8 mouse cellular contexts compared by ENCODE assay signal in genomic region chr12:80115142-80115862, GRCm38 (mm10). TPM values are rescaled to one million over a fixed set of nuclear protein-coding genes. Genes with fewer than 3 reads are reported as not detected.
DNase-seq lines count a peak whose midpoint lies in the region; ATAC-seq and TF ChIP-seq lines count a peak whose summit lies in the region.

No protein-coding gene starts in this region.

- WGBS in embryonic facial prominence, embryonic 10.5 days: under 1% methylated on average over 71 of the region's 71 CpGs
- under 1% methylated on average over 71 of the region's 71 CpGs for WGBS in liver, adult 2 months

- H3K9ac ChIP-seq in liver, adult 2 months (ENCODE audit: low read depth, low read length): peak overlapping the region; percentile 96

- TF ChIP-seq CTCF in liver, adult 2 months (IDR thresholded peaks at IDR 0.05; ENCODE audit: low read depth, low read length): no peak

- peak; percentile 74 to 79 for DNase-seq in urinary bladder, adult 18-20 months (ENCODE audit: low spot score in 2 of 2)
- no peak for DNase-seq in urinary bladder, postnatal 10 days (ENCODE audit: low spot score)
- peak; percentile 93 for DNase-seq in embryonic facial prominence, embryonic 10.5 days (ENCODE audit: low spot score)
- peak; percentile 99 for DNase-seq in heart, adult 11 months
- DNase-seq in kidney, adult 11 months: peak; percentile 88
- peak; percentile 78 for DNase-seq in liver, adult 2 months (ENCODE audit: extremely low read depth, low read depth, low spot score)
- peak; percentile 84 to 90 for DNase-seq in spleen, postnatal 4 days (ENCODE audit: low spot score in 2 of 2)

- H3K27ac ChIP-seq in embryonic facial prominence, embryonic 10.5 days (replicated peaks): peak overlapping the region; percentile 99
- H3K27ac ChIP-seq in liver, adult 2 months (replicated peaks; ENCODE audit: insufficient read depth, low read depth, low read length): peak overlapping the region; percentile 98

- peaks cover 32% of the 10 kb centered on the region for H3K79me2 ChIP-seq in liver, adult 2 months (ENCODE audit: control insufficient read depth, insufficient read depth, low read length)

- no peaks in the 10 kb centered on the region for H3K27me3 ChIP-seq in embryonic facial prominence, embryonic 10.5 days (replicated peaks; ENCODE audit: low read depth, poor library complexity, severe bottlenecking)
- no peaks in the 10 kb centered on the region for H3K27me3 ChIP-seq in liver, adult 2 months (ENCODE audit: control insufficient read depth, insufficient read depth, low read length)

- peak; percentile 15; the same call in 1 of the 2 replicates for ATAC-seq in monocyte, adult 5-6 weeks (replicated peaks; ENCODE audit: insufficient number of reproducible peaks, low FRiP score, low TSS enrichment, poor library complexity, severe bottlenecking)

- no peak for TF ChIP-seq POLR2A in liver, adult 2 months (IDR thresholded peaks at IDR 0.05; ENCODE audit: extremely low read depth, insufficient read depth, low read length)

- H3K4me1 ChIP-seq in embryonic facial prominence, embryonic 10.5 days: peaks cover 41% of the 10 kb centered on the region
- peaks cover 14% of the 10 kb centered on the region for H3K4me1 ChIP-seq in liver, adult 2 months (ENCODE audit: control insufficient read depth, insufficient read depth, low read length)

- no peaks in the 10 kb centered on the region for H3K9me3 ChIP-seq in embryonic facial prominence, embryonic 10.5 days

- H3K4me3 ChIP-seq in embryonic facial prominence, embryonic 10.5 days: peak overlapping the region; percentile 86
- H3K4me3 ChIP-seq in liver, adult 2 months (ENCODE audit: insufficient read depth, low read depth, low read length): peak overlapping the region; percentile 80

- H3K36me3 ChIP-seq in embryonic facial prominence, embryonic 10.5 days (replicated peaks): peaks cover 19% of the 10 kb centered on the region
- H3K36me3 ChIP-seq in liver, adult 2 months (ENCODE audit: control insufficient read depth, insufficient read depth, low read length): peaks cover 6% of the 10 kb centered on the region

RNA-seq across cellular contexts. Expression of gene Zfp36l1, which starts 2.5 kb away (rescaled TPM):
- polyA plus RNA-seq in embryonic facial prominence, embryonic 10.5 days (2016; fragmentation: Nextera tagmentation; extraction: Ambion mirVana): 114 and 119 TPM in 2 replicates
- 15.4 and 21.8 TPM in 2 replicates for total RNA-seq in liver, adult 2 months (2014; rRNA removed)
- 125 and 162 TPM in 2 replicates for polyA plus RNA-seq in liver, adult 2 months (2012; rRNA removed)
- total RNA-seq in monocyte, adult 5-6 weeks (2017): 42.9 to 74.7 TPM (median 44.7 TPM) in 3 replicates
